Mouse (Mus musculus) right cerebral cortex, postnatal 14 days (tissue): Measurements from ENCODE around the gene Kat7.
A peak's percentile ranks its signal among the peaks of the same experiment; 100 is the strongest.

Experiments
- DNase-seq: peaks from one replicate; pipeline ENCODE4 v3.0.0; 2022

Kat7 gene

GRCm38 (mm10) chr11:95310007-95310647 lies at the start of gene Kat7:
Gene Kat7 (minus strand): TSS chr11:95310246.
- DNase-seq, result peak; percentile 97

DNA sequence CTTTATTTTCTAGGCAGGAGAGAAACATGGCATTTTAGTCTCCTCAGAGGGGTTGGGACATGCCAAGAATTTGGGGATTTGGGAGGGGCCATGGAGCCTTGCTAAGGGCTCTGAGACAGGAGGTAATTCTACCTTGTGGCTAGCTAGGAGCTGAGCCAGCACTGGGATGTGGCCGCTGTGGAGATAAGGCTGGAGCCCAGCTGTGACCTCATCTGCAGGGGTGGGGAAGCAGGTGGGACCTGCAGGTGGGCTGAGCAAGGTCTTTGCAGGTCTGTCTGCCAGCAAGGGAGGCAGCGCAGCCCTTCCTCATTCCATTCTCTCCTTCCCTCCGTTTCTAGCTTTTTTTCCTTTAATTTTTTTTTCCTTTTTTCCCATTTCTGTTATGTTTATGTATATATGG lies 48.2 kb upstream of the Kat7 start:
- DNase-seq, result no peak

DNA sequence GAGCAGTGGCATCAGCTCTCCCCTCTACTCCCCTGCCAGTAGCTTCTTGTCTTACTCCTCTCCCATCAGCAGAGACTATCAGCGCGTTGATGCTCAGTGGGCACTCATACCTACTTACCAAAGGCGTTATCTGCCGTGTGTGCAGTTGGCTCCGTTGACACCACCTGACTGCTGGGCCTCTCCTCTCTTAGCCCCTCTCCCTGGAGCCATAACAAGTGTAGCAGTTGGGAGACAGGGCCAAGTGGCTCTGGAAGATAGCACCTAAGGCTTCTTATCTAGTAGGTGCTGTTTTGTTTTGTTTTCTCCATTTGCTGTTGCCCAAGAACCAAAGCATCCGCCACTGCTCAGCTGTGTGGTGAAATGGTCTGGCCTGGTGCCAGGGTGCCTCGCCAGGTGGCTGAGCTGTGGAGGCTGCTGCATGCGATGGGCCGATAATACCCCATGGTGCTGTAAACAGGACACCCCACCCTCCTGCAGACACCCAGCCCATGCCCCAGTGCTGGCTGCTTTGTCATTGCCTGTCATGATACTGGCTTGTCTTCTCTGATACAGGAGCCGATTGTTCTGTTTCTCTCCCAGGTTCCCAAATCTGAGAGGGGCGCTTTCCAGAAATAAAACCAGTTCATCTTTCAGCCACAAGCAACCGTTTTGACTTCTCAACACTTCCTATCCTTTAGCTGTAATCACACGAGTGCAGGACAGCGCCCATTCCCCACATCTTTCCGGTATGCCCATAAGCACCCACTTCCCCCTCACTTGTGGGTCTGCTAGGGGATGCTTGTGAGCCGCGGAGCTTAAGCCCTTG lies 46.6 kb upstream of the Kat7 start:
- peak; percentile 36 for DNase-seq

DNA sequence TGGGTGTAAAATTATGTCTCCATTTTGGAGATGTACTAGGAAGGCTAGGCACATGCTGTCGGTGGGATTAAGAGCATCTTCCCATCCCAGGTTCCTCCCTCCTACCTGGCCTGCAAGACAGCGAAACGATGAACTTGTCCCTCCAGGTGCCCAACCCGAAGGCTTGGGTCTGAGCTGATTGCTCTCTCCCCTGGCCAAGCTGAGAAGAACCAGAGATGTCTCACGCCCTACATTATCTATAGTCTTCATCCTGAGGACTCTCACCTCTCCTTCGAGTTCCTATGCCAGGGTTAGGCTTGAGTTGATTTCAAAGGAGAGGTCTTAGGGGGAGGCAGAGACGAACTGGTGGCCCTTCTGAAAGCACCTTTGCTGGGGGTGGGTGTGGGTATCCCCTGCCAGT lies 46.0 kb upstream of the Kat7 start:
- DNase-seq, result no peak

DNA sequence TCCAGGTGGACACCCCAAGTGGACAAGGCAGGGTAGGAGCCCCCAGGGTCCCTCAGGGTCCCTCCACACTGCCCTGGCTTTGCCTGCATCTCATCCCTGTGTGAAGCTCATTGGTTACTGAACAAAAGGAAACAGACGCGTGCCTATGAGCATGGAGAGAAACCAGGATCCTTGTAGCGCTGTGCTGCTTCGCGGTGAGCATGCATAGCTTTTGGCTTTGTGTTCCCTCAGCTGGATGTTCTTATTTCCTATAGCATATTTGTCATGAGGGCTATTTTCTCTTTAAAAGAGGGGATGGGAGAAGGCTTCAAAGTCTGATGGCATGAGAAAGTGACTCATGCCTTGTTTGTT lies 45.6 kb upstream of the Kat7 start:
- DNase-seq, result no peak

GRCm38 (mm10) chr11:95354945-95355660 lies 45.1 kb upstream of the Kat7 start:
- DNase-seq, result no peak

GRCm38 (mm10) chr11:95354228-95354944 lies 44.3 kb upstream of the Kat7 start:
- no peak for DNase-seq

- DNase-seq, result no peak
Observed at GRCm38 (mm10) chr11:95353226-95353625, 43.2 kb upstream of the Kat7 start.

- DNase-seq, result no peak
Observed at GRCm38 (mm10) chr11:95352686-95353085, 42.6 kb upstream of the Kat7 start.

DNA sequence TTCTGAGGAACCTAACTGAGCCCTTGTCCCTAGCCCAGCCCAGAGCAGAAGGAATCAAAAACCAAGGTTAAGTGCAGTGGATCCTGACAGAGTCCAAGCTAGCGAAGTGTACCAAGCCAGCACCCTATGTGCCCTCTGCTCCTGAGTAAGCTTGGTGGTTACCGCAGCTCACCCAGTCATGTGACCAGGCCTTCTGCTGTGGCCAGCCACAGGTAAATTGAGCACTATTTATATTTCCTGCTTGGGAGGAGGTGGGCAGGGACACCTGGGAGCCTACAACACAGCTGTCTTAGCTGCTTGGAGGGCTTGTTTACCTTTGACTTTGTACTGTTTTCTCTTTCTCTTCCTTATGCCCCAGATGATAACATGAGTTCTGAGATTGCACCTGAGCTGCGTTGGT lies 40.9 kb upstream of the Kat7 start:
- DNase-seq, result no peak

DNA sequence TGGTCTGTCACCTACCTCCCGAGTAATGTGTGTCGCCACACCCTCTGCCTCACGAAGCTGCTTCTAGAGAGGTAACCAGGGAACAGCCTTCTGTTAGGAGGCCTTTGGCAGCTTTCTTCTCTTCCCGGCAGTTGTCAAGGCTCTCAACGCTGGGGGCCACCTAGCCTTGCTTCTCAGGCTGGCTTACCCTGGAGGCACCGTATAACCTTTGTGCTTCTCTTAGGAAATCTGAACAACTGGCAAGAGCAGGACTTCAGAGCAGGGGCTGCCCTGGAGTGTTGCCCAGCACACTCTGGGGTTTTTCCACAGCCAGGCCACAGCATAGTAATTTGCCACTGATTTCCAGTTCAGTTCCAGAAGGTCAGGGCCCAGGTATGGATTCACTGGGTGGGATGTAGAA lies 40.2 kb upstream of the Kat7 start:
- no peak for DNase-seq

GRCm38 (mm10) chr11:95344181-95344580 lies 34.1 kb upstream of the Kat7 start:
- no peak for DNase-seq

DNA sequence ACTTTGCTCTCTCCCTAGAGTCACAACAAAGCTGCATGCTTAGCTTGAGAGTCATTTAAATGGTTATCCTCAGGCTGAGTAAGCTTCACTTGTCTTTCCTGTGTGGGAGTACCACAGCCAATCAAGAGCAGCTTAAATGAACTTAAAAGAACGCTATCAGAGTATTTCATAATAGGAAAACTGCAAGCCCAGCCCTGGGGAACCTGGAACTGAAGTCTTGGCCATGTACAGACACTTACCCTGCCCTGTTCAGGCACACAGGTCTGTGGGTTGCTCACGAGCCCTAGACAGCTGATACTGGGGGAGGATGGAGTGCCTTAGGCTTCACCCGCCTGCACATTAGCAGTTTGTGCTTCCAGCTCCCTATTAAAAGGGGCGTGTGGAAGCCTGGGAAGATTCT lies 33.1 kb upstream of the Kat7 start:
- no peak for DNase-seq

GRCm38 (mm10) chr11:95340664-95341063 lies 30.6 kb upstream of the Kat7 start:
- no peak for DNase-seq

DNA sequence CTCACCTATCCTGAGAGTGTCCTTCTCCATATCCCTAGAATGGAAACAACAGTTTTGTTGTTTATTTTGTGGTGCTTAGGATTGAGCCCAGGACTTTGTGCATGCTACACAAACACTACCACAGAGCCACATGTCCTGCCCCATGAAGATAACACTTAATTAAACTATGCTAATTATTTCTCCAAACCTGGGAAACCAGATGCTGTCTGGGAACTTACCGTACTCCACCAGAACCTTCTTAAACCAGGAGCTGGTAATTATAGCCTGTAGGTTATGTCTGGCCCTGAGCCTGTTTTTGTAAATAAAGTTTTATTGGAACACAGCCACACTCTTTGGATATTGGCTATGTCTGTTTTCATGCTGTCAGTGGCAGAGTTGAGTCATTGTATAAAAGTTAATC lies 30.2 kb upstream of the Kat7 start:
- DNase-seq, result no peak

DNA sequence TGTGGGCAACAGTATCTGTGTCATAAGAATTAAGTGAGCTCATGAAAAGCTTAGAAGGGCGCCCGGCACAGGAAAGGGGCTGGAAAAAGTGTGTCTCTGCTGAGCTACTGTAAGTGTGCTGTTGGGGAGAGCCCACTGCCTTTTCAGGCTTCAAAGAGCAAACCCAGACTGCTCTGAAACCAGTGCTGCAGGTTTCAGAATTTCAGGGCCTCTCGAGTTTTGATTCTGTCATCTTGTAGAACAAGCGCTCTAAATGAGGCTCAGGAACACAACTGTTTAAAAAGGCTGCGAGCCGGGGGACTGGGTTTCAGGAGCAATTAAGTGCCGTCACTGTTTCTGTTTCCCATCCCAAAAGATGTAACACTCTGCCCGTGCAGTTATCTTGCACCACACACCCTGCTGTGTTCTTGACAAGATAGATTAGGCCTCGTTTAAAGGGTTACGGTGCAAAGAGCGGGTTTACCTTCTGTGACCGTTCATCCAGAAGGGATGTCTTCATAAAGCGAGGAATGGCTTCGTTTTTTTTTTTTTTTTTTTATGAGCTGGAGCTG lies 29.5 kb upstream of the Kat7 start:
- no peak for DNase-seq

DNA sequence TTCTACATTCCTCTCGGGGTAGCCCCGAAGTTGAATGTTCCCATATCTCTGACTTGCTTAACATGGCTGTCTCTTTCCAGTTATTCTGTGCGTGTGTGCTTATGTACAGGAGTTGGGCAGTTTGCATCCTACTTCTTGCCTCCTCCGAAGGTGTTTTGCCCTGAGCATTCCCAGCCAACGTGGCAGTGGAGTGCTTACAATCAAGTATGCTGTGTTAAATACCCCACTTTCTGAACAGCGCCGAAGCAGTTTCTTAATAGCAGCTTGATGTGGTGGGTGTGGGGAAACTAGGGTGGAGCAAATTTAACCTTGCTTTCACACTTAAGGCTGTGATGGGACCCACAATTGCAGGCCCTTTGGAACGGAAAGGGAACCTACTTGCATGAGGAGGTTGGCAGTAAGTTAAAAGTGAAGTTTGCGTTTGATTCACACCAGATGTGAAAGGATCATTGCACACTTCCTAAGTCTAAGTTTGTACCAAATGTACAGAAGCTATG lies 27.8 kb upstream of the Kat7 start:
- no peak for DNase-seq

GRCm38 (mm10) chr11:95337129-95337813 lies 27.2 kb upstream of the Kat7 start:
- DNase-seq, result peak; percentile 37

GRCm38 (mm10) chr11:95336568-95337128 lies 26.6 kb upstream of the Kat7 start, which contains the start of gene Fam117a:
Gene Fam117a (plus strand): TSS chr11:95337018.
- peak; percentile 70 for DNase-seq

DNA sequence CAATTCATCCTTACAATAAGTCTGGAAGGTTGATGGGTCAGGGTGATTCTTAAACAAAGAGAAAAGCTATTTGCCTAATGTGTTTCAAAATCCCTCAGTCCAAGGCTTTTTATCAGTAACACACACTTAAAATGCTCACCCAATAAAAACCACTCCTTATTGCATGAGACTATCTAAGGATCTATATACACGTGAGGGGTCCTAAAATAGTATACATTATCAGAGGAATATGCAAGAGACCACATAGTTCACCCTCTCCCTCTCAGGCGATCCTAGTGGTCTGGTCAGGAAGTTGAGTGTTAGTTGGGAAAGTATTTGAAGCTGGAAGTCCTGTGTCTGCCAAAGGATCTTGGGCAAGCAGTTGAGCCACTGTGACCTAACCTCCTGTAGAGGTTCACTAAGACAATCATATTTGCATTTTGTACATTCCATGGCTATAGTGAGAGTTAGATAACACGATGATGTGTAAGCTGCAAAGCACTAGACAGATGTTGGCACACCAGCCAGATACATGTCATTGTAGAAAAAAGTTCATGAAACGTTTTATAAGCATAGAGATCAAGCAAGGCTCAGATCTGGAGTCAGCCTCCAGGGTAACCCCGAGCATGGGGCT lies 24.5 kb upstream of the Kat7 start:
- no peak for DNase-seq

DNA sequence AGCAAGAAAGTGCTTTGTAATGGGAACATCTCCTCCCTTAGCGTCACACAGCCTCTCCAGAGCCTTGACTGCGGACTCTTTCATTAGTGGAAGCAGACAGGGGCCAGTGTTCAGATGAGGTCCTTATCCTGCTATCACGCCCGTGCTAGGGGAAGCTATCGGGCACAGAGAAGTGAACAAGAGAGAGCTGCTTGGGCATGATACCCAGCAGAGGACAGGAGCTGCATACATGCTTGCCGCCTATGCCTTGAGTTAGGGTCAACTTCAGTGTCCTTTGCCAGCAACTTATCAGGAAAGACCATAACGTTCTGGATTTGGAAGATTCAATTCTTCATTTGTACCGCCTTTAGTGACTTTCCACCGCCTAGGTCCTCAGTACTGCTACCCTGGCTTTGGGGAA lies 23.8 kb upstream of the Kat7 start:
- DNase-seq, result no peak
